Mouse (Mus musculus) adrenal gland, postnatal 10 days (tissue): Measurements from ENCODE around the gene Golga3. TPM values are rescaled to one million over a fixed set of nuclear protein-coding genes. Genes with fewer than 3 reads are reported as not detected.

Experiments
- DNase-seq: peaks from one replicate; pipeline ENCODE4 v3.0.0; 2021; ENCODE audit warnings: mixed read lengths
- total RNA-seq, 2 experiments: library from RNA; stranded (reverse); gene quantifications; 2 replicates each; pipeline ENCODE4 v1.2.3; 2021

The Golga3 gene
- total RNA-seq, 2 experiments from 2014 or later, result 31.6 to 37.8 TPM

DNA sequence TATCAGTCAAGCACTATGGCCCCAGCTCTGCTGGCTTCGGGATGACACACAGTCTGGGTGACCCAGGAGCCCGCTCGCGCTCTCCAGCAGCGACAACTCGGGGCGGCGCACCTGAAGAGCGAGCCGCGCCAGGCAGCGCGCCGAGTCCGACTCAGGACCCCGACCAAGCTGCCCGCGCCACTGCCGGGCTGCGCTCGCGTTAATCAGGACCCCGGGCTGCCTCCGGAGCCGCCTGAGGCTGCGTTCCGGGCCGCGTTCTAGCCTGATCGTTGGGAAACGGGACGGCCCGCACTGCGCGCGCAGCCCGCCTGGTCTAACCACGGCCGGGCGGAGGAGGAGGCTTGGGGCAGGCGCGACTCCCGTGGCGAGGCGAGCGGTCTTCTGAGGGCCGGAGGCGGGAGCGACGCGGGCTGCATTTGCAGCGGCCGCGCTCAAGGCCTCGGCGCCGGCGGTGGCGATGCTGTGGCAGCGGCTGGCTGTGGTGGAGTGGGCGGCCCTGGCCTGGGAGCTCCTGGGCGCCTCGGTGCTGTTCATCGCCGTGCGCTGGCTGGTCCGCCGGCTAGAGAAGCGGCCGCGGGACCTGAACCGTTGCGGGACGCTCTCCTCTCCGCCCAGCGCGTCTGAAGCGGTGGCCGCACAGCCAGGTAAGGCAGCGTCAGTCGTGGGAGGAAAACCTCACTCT lies 54.4 kb downstream of the Golga3 start, which contains the start of gene Ankle2:
Gene Ankle2, plus strand, starts transcription at position 225 of the 682 bp plus-strand sequence.
- peak; percentile 96 for DNase-seq

DNA sequence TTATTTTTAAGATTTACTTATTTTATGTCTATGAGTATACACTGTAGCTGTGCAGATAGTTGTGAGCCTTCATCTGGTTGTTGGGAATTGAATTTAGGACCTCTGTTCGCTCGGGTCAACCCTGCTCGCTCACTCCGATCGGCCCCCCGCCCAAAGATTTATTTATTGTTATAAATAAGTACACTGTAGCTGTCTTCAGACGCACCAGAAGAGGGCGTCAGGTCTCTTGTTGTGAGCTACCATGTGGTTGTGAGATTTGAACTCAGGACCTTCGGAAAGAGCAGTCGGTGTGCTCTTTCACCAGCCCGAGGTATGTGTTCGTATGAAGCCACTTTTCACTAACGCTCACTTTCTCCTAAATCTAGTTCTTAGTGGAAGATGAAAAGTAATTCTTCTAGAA lies 55.1 kb downstream of the Golga3 start:
- peak; percentile 5 for DNase-seq

DNA sequence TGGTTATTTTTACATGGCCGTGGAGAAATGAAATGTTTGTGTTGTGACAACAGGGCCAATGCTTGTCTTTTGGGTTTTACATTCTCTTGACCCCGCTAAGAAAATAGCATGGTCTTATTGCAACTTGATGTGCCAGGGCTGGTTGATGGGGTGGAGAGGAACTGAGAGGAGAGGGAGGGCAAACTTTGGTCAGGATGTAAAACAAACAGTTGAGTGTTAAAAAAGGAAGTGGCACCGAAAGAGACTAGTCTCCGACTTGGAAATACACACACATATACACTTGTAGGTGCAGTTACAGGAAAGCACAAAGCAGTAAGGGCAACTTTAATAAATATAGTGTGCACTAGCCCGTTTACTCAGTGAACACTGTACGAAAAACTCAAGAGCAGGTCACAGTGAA lies 55.8 kb downstream of the Golga3 start:
- no peak for DNase-seq

DNA sequence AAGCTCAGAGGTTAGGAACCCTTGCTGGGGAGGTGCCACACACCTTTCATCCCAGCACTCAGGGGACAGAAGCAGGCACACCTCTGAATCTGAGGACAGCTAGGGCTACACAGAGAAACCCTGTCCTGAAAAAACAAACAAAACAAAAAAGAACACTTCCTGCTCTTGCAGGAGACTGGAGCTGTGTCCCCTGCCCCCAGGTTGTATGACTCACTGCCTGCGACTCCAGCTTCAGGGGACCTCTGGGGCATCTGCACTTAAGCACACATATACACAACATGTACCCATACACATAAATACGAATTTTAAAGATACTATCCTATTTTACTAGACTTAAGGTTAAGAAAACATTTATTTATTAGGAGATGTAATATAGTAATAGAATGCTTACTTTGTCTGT lies 67.6 kb downstream of the Golga3 start:
- DNase-seq, result no peak

DNA sequence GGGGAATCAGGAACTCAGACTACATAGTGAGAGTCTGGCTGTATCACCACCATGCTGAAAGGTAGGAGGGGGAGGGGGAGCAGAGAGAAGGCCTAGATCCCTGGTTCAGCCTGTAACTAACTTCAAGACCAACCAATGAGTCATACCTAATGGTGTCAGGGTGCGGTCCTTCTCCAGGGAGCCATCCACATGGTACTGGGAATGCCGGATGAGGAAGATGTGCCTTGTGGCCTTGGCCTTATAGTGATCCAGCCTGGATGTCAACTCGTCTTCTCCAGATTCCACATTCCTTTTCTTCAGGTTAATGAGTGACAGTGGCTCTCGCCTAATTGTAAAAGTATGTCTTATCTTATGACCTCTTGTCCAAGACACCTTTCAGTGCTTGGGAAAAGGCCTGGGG lies 90.4 kb downstream of the Golga3 start:
- DNase-seq, result no peak

DNA sequence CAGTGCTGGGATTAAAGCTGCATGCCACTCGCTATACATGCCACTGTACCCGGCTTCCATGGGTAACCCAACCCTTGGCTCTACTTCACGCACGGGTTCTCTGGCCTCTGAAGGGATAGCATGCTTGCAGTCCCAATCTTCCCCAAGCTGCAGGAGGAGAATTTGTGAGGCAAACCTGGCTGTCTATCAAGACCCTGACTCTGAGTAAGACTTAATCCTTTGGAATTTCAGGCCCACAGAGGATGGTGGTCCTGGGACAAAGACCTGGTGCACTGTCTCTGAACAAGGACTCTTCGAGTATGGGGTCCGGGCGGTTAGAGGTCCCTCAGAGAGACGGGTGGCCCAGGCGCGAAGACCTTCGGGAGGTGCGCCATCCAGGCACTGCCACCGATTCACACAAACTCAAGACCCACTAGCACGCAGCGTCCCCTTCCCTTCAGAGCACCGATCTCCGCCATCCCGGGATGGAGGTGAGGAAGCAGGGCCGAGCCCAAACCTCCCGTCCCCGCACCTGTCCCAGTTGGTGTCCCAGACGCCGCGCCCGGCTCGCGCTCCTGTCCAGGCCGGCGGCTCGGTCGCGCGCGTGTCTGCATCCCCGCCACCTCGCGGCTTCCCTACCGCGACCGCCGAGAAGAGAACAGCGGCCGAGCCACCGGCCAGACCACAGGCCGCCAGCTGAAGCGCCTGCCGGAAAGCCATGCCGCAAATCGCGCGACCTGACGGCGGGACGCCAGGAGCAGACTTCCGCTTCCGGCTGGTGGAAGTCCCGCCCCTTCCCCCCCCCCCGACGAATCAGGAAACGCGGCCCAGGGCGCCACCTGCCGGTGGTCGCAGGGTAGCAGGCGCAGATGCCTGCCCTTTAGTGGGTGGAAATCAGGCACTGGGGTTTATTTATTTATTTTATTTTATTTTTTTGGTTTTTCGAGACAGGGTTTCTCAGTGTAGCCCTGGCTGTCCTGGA lies 92.9 kb downstream of the Golga3 start, which contains the start of gene Pgam5:
Gene Pgam5, minus strand, starts transcription at position 773 of the 961 bp plus-strand sequence.
- peak; percentile 95 for DNase-seq

DNA sequence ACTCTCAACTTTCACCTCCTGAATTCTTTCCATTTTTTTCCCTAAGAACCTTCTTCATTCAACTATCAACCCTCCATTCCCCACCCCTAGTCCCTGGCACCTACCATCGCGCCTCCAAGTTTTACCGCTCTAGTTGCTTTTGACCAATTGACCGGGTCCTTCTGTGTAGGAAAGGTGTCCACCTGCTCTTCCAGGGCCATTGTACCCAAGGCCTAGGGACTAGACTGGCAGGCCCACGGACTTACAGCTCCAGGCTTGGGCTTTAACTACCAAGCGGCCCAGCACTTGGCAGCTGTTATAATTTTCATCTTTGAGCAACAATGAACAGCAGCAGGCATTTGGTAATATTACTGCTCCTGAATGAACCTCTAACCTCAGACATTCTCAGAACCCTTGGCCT lies 93.7 kb downstream of the Golga3 start:
- DNase-seq, result no peak

DNA sequence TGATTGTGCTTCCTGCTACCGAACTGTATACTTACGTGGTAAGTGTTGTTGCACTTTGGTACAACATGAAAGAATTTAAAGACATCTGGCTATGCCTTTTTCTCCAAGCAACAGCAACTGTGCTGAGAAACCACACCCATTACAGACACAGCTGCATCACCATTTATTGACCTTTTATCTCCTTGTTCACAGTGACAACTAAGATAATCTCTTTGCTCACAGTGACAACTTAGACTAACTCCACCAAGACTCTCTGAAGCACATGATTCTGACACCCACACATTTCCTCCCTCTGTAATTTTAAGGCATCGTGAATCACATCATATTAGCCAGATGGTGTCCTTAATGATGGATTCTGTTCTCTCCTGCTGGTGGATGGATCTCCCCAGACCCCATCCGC lies 97.6 kb downstream of the Golga3 start:
- no peak for DNase-seq

DNA sequence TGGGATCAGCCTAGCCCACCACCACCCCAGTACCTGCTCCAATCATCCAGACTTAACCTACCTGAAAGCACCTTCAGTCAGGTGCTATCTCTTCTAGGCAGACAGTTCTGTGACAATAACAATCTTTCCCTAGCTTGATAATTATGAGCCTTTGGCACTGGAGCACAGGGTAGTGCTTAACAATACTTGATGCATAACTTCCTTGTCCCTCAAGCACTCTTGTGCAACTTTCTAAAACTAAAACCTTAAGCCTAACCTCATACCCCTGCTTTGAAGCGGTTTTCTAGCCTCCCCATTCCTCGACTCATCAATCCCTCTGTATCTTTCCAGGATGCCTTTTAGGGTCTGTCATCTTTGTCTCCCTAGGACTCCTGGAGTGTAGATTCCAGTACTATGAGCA lies 98.3 kb downstream of the Golga3 start:
- no peak for DNase-seq

Other genes with a start within 250 kb of the Golga3 start
- gene Zfp932, start 180.2 kb upstream of the Golga3 start, total RNA-seq, result 10 to 100 TPM; 14.3 to 29.2 TPM
- 1 to 10 TPM; 3.4 to 7.9 TPM for gene Gm17655, start 104.2 kb upstream of the Golga3 start, total RNA-seq
- gene Gm35315, start 82.3 kb upstream of the Golga3 start, total RNA-seq, result under 1 TPM; 0.33 to 0.58 TPM
- under 1 TPM; 0.18 to 0.42 TPM for gene Plcxd1, start 76.7 kb upstream of the Golga3 start, total RNA-seq
- gene Gtpbp6, start 68.5 kb upstream of the Golga3 start, total RNA-seq, result 10 to 100 TPM; 44.4 to 54.2 TPM
- 1 to 10 TPM; 3.8 to 5.1 TPM for gene Zfp605, start 66.6 kb upstream of the Golga3 start, total RNA-seq
- gene Chfr, start 40.9 kb upstream of the Golga3 start, total RNA-seq, result 10 to 100 TPM; 34.3 to 44.4 TPM
- 10 to 100 TPM; 37.1 to 40.6 TPM for gene Ankle2, start 54.3 kb downstream of the Golga3 start, total RNA-seq
- 10 to 100 TPM; 41.4 to 42.7 TPM for gene Pgam5, start 93.2 kb downstream of the Golga3 start, total RNA-seq
- gene Pxmp2, start 109.5 kb downstream of the Golga3 start, total RNA-seq, result 10 to 100 TPM; 26.8 to 46.1 TPM
- gene Pole, start 109.6 kb downstream of the Golga3 start, total RNA-seq, result 10 to 100 TPM in 1 of 2 experiments, 1 to 10 TPM in 1; 7.6 to 12.0 TPM
- gene P2rx2, start 166.5 kb downstream of the Golga3 start, total RNA-seq, result under 1 TPM; 0.63 to 0.97 TPM
- gene Lrcol1, start 168.0 kb downstream of the Golga3 start, total RNA-seq, result not detected